Mouse (Mus musculus) brain, embryonic 14.5 days (tissue): ENCODE data around the gene Bace2.

Source experiments
- CTCF ChIP-seq: fragments of 200-500 bp; IDR thresholded peaks from 2 replicates; pipeline ENCODE4 v1.5.1; 2012; ENCODE audit warnings: inconsistent platforms, mild to moderate bottlenecking, moderate library complexity, borderline replicate concordance; ENCODE audit not compliant: insufficient read depth, insufficient read length; ENCODE audit errors: extremely low read depth
- POLR2A ChIP-seq: fragments of 200-500 bp; IDR thresholded peaks from 2 replicates; pipeline ENCODE4 v1.6.1; 2012; ENCODE audit warnings: mild to moderate bottlenecking, inconsistent platforms, borderline replicate concordance; ENCODE audit not compliant: poor library complexity, insufficient read depth, insufficient read length, severe bottlenecking; ENCODE audit errors: extremely low read depth

DNA sequence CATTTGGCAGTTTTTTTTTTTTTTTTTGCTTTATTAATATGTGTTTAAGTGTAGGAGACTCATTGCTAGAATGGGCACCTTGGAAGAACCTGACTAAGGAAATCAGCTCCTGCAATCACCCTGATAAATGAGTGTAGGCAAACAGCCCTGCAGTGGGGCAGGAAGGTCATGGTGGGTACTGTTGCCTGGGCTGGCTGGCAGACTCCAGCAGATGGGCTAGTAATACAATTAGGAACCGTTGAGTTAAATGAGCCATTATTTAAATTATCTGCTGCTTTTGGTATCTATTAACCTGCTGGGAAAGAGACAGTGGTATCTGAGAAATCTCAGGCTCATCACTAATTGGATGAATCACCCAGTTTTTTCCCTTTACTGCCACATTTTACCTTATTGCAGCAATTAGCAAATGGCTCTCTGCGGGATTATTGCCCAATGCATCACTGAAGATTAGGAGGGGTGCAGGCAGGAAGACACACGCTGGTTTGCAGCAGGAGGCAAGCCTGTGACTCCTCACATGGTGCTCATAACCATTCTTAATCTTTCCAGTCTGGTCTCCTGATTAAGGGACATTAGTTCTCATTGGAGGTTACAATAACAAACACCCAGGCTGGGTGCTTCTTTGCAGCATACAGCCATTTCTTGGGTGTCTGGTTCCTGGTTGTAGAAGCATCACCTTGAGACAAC, 35.3 kb downstream of the Bace2 start:
- TF ChIP-seq CTCF: no peak
- TF ChIP-seq POLR2A: no peak
